Mouse (Mus musculus) C2C12 (cell line): ENCODE measurements around the gene Mrpl4.

Source experiments
- CTCF ChIP-seq: IDR thresholded peaks from one replicate; pipeline ENCODE4 v1.5.1; 2011; ENCODE audit not compliant: control insufficient read depth, insufficient read depth, insufficient read length
- MYOG ChIP-seq: IDR thresholded peaks from one replicate; pipeline ENCODE4 v1.6.1; 2011; ENCODE audit not compliant: control insufficient read depth, insufficient read length; ENCODE audit errors: extremely low read depth

- TF ChIP-seq CTCF: no peak
- TF ChIP-seq MYOG: no peak
These were observed 19.8 kb downstream of the Mrpl4 start for GRCm38 (mm10) chr9:21022288-21022687.
